Mouse (Mus musculus) G1E (cell line): ENCODE measurements around the gene Ermap. TPM values are rescaled to one million over a fixed set of nuclear protein-coding genes. Genes with fewer than 3 reads are reported as not detected.
A peak's percentile ranks its signal among the peaks of the same experiment; 100 is the strongest.

Source experiments
- ATAC-seq: 2 replicates; pipeline ENCODE4 v1.8.0; 2016; ENCODE audit warnings: mild to moderate bottlenecking; ENCODE audit not compliant: insufficient number of reproducible peaks, poor library complexity, low FRiP score, severe bottlenecking; ENCODE audit errors: extremely low read depth
- DNase-seq: peaks from one replicate; pipeline ENCODE4 v3.0.0; 2012; ENCODE audit warnings: low spot score
- H3K27me3 ChIP-seq: 2 replicates; pipeline ENCODE4 v1.6.1; 2012; ENCODE audit warnings: mild to moderate bottlenecking, low read length, inconsistent platforms; ENCODE audit not compliant: insufficient read depth
- H3K36me3 ChIP-seq: replicated peaks from 2 replicates; pipeline ENCODE3; 2012; ENCODE audit warnings: mild to moderate bottlenecking, inconsistent platforms
- H3K4me1 ChIP-seq: 2 replicates; pipeline ENCODE4 v1.6.1; 2012; ENCODE audit warnings: low read depth, low read length, inconsistent platforms, mixed read lengths; ENCODE audit not compliant: insufficient read depth
- H3K4me3 ChIP-seq: 2 replicates; pipeline ENCODE4 v1.5.1; 2012; ENCODE audit warnings: low read depth, mild to moderate bottlenecking, inconsistent platforms, low read length, moderate library complexity, mixed read lengths
- H3K9me3 ChIP-seq: replicated peaks from 2 replicates; pipeline ENCODE4 v1.6.1; 2012; ENCODE audit warnings: inconsistent platforms
- CTCF ChIP-seq: IDR thresholded peaks from 2 replicates; pipeline ENCODE4 v1.5.1; 2012; ENCODE audit warnings: low read depth, low read length, inconsistent platforms, mixed read lengths
- GATA1 ChIP-seq: IDR thresholded peaks from 2 replicates; pipeline ENCODE4 v1.6.1; 2012; ENCODE audit warnings: borderline replicate concordance, low read length, inconsistent platforms, mixed read lengths
- GATA2 ChIP-seq: IDR thresholded peaks from 2 replicates; pipeline ENCODE4 v1.6.1; 2012; ENCODE audit warnings: low read depth, low read length, inconsistent platforms, borderline replicate concordance
- POLR2AphosphoS5 ChIP-seq: IDR thresholded peaks from 2 replicates; pipeline ENCODE4 v1.6.1; 2012; ENCODE audit warnings: low read depth, low read length, inconsistent platforms; ENCODE audit not compliant: insufficient replicate concordance
- TAL1 ChIP-seq: conservative IDR thresholded peaks from 2 replicates; pipeline ENCODE4 v1.6.1; 2012; ENCODE audit warnings: low read depth, low read length, inconsistent platforms, mixed read lengths
- polyA plus RNA-seq: library from polyadenylated mRNA; stranded (reverse); fragments of >175 nt; gene quantifications from 2 replicates; pipeline ENCODE4 v1.2.3, GENCODE M21; 2012
- total RNA-seq, 2 experiments: library from RNA; stranded (forward) in 1 of 2; stranded (reverse) in 1 of 2; fragments of 200-1000 nt in 1 of 2; fragments of >200 nt in 1 of 2; fragmentation: Nextera tagmentation in 1 of 2; gene quantifications; 2 replicates each; pipeline ENCODE4 v1.2.3; 2014 to 2017

The Ermap gene
- total and polyA plus RNA-seq, 3 experiments: 62.9 to 348 (median 96.0) TPM

DNA sequence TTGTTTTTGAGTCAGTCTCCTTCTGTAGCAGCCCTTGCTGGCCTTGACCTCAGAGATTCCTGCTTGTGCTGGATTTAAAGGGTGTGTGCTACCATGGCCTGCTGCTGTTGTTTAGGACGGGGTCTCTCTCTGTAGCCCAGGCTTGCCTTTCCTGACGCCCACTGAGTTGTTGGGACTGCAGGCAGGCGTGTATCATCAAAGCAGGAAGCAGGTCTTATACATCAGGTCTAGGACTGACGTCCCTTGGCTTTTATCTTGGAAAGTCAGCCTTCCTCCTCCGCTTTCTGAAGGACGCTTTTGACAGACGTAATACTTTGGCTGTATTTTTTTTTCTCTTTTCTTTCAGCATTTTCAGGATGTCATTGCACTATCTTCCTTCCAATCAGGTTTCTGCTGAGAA, 23.9 kb downstream of the Ermap start:
- Histone ChIP-seq H3K9me3 (no peaks in the 10 kb centered on the region), H3K27me3 (no peaks in the 10 kb centered on the region), H3K4me1 (peaks cover 18% of the 10 kb centered on the region), H3K4me3 (no peak overlapping the region), H3K36me3 (peaks cover 32% of the 10 kb centered on the region)
- ATAC-seq (no peak), DNase-seq (no peak)
- TF ChIP-seq POLR2AphosphoS5 (no peak), TAL1 (no peak), GATA1 (no peak), CTCF (no peak), GATA2 (no peak)

DNA sequence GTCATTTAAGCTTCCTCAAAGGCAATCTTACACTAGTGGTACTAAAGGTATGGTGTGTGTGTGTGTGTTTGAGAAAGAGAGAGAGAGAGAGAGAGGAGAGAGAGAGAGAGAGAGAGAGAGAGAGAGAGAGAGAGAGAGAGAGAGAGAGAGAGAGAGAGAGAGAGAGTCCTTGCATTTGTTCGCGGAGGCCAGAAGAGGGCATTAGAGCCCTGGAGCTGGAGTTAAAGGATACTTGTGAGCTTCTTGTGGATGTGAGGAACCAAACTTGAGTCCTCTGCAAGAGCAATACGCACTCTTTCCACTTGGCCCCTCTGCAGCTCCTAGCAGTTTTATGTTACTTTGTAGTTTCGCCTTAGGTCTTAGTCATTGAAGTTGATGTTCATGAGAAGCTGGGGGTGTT, 26.8 kb downstream of the Ermap start:
- Histone ChIP-seq H3K4me1 (peaks cover 10% of the 10 kb centered on the region), H3K4me3 (no peak overlapping the region), H3K36me3 (peaks cover 3% of the 10 kb centered on the region), H3K9me3 (no peaks in the 10 kb centered on the region; the same call in 1 of the 2 replicates), H3K27me3 (no peaks in the 10 kb centered on the region)
- DNase-seq: no peak
- no peak for ATAC-seq
- no peak for TF ChIP-seq CTCF
- no peak for TF ChIP-seq POLR2AphosphoS5
- no peak for TF ChIP-seq TAL1
- no peak for TF ChIP-seq GATA1

DNA sequence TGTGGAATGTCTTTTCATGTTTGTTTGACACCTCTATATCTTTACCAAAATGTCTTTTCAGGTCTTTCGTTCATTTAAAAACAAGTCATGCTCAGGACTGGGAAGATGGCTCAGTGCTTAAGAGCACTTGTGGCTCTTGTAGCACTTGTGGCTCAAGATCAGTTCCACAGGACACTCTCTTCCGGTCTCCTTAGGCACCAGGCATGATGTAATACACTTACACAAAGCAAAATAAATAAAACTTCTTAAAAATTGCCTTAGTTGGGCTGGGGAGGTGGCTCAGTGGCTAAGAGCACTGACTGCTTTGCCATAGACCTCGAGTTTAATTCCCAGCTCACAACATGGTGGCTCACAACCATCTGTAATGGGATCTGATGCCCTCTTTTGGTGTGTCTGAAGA, 28.5 kb downstream of the Ermap start:
- TF ChIP-seq GATA1 (no peak), GATA2 (no peak), CTCF (no peak), TAL1 (no peak), POLR2AphosphoS5 (no peak)
- H3K36me3 ChIP-seq: no peaks in the 10 kb centered on the region
- H3K27me3 ChIP-seq: no peaks in the 10 kb centered on the region; the same call in 1 of the 2 replicates
- ATAC-seq (no peak), DNase-seq (no peak)
- H3K9me3 ChIP-seq: no peaks in the 10 kb centered on the region; the same call in 1 of the 2 replicates
- peaks cover 4% of the 10 kb centered on the region for H3K4me1 ChIP-seq
- no peak overlapping the region for H3K4me3 ChIP-seq

DNA sequence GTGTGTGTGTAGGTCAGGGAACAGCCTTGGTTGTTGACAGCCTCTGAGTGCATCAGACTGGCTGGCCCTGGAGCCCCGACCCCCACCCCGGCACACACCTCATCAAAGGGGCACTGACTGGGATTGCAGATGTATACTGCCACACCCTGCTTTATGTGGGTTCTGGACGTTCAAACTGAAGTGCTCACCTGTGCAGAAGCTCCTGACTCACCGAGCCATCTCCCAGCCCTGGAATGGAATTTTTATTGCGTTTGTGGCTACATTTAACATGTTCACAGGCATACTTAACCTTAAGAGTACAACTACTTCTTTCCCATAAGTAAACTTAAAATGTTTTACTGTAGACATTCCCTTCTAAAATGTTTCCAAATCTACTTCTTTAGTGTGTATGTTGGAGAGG, 31.9 kb downstream of the Ermap start:
- Histone ChIP-seq H3K4me3 (no peak overlapping the region), H3K4me1 (no peaks in the 10 kb centered on the region), H3K36me3 (no peaks in the 10 kb centered on the region), H3K27me3 (peaks cover 15% of the 10 kb centered on the region), H3K9me3 (no peaks in the 10 kb centered on the region; the same call in 1 of the 2 replicates)
- no peak for ATAC-seq
- TF ChIP-seq TAL1 (no peak), POLR2AphosphoS5 (no peak), CTCF (no peak), GATA2 (no peak), GATA1 (no peak)
- no peak for DNase-seq

DNA sequence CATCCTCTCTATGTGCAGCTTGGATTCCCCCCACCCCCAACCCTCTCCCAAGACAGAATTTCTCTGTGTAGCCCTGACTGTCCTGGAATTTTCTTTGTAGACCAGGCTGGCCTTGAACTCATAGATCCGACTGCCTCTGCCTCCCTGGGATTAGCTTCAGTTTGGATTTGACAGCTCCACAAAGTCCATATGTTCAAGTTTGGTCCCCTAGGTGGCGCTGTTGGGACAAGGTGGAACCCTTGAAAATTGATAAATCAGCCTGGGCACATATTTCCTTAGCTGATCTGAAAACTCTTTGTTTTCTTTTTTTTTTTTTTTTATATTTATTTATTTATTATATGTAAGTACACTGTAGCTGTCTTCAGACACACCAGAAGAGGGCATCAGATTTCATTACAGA, 32.6 kb downstream of the Ermap start:
- no peak for ATAC-seq
- Histone ChIP-seq H3K9me3 (no peaks in the 10 kb centered on the region; the same call in 1 of the 2 replicates), H3K4me3 (no peak overlapping the region), H3K4me1 (no peaks in the 10 kb centered on the region), H3K27me3 (peaks cover 16% of the 10 kb centered on the region), H3K36me3 (no peaks in the 10 kb centered on the region)
- TF ChIP-seq GATA1 (no peak), TAL1 (no peak), CTCF (0 out of 2 replicates have a peak, but pooled peaks have one; percentile 32), GATA2 (no peak), POLR2AphosphoS5 (no peak)
- DNase-seq: no peak

DNA sequence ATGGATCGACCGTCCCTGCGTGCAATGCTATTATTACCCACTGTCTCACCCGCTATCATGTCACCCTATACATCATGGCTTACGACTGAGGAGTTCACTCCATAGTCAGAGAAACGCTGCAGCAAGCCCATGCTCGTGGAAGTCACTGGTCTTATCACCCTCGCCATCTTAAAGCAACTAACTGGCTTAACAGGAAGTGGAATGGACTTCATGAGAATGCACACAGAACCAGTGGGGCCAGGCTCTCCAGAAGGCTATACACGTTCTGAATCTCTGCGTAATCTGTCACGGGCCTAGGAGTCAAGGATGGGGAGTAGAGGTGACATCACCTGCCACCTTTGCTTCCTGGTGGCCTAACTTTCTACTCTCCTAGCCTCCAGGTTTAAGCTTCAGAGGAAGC, 41.1 kb downstream of the Ermap start:
- TF ChIP-seq POLR2AphosphoS5 (no peak), GATA2 (0 out of 2 replicates have a peak, but pooled peaks have one; percentile 7)
- Histone ChIP-seq H3K4me1 (peaks cover 20% of the 10 kb centered on the region), H3K4me3 (no peak overlapping the region), H3K27me3 (peaks cover 66% of the 10 kb centered on the region), H3K36me3 (no peaks in the 10 kb centered on the region), H3K9me3 (peaks cover 3% of the 10 kb centered on the region)
- DNase-seq: no peak
- no peak for ATAC-seq

DNA sequence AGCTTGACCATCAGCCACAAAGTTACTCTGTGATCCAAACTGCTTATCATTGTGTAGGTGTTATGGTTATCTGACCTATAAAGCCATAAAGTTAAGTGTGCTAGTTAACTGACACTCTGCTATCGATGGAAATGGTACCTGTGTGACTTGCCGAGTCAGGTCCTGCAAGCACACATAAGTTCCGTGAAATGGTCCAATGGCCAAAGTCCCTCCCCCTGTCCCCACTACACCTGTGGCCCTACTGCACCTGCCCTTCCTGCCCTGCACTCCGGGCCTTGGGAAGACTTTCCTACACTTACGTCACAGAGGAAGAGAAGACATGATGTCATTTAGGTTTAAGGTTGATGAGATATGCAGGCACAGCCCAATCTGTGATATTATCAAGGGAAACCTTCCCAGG, 42.5 kb downstream of the Ermap start:
- Histone ChIP-seq H3K27me3 (peaks cover 64% of the 10 kb centered on the region), H3K9me3 (peaks cover 3% of the 10 kb centered on the region), H3K4me3 (no peak overlapping the region), H3K4me1 (peaks cover 22% of the 10 kb centered on the region), H3K36me3 (no peaks in the 10 kb centered on the region)
- no peak for TF ChIP-seq TAL1
- TF ChIP-seq GATA2: no peak
- no peak for TF ChIP-seq CTCF
- no peak for TF ChIP-seq GATA1
- no peak for TF ChIP-seq POLR2AphosphoS5
- DNase-seq (no peak), ATAC-seq (no peak)
